Mouse (Mus musculus) kidney, adult 2 months (tissue): ENCODE measurements around the gene Pcsk6.

Experiments used
- CTCF ChIP-seq: fragments of 200-500 bp; conservative IDR thresholded peaks from 2 replicates; pipeline ENCODE4 v1.5.1; 2011; ENCODE audit warnings: low read depth, mild to moderate bottlenecking, control low read depth, low read length, moderate library complexity, mixed read lengths; ENCODE audit not compliant: insufficient read depth, insufficient read length
- POLR2A ChIP-seq: fragments of 200-500 bp; IDR thresholded peaks from one replicate; pipeline ENCODE4 v1.6.1; 2011; ENCODE audit warnings: low read depth, low read length, control low read depth

- TF ChIP-seq CTCF (no peak), POLR2A (no peak)
Measured at GRCm38 (mm10) chr7:65892264-65892828, 30.8 kb downstream of the Pcsk6 start.
